Mouse (Mus musculus): ENCODE measurements around the gene Astn2. TPM values are rescaled to one million over a fixed set of nuclear protein-coding genes. Genes with fewer than 3 reads are reported as not detected.

Gene Astn2
- polyA plus RNA-seq, 1 experiment from 2014 or later: 0.24 TPM

GRCm38 (mm10) chr4:65604504-65605150 is 799.8 kb downstream of the Astn2 start, which contains the start of gene Trim32:
Trim32 (plus strand) TSS chr4:65604986.
- H3K4me2 ChIP-seq (ENCODE audit: low read length): peak within 1 kb of the TSS; percentile 81
- no peaks in the 10 kb centered on the region for H3K9me3 ChIP-seq (replicated peaks; ENCODE audit: low read length)
- no peaks in the 10 kb centered on the region for H3K36me3 ChIP-seq (ENCODE audit: insufficient read depth, low read length)
- H3K4me3 ChIP-seq (replicated peaks; ENCODE audit: low read depth, low read length): peak within 1 kb of the TSS; percentile 74
- H3K27me3 ChIP-seq (ENCODE audit: insufficient read depth, low read length): no peaks in the 10 kb centered on the region
- 3% methylated on average over 33 of the region's 33 CpGs for WGBS
- H3K9ac ChIP-seq (ENCODE audit: low read depth, low read length): peak within 1 kb of the TSS; percentile 69
- DNase-seq (ENCODE audit: low spot score): peak; percentile 97
- H3K4me1 ChIP-seq (replicated peaks; ENCODE audit: insufficient read depth, low read length): peaks cover 10% of the 10 kb centered on the region
- no peak within 1 kb of the TSS for H3K27ac ChIP-seq
- peak; percentile 2; the same call in 1 of the 2 replicates for TF ChIP-seq CTCF (IDR thresholded peaks at IDR 0.05; ENCODE audit: low read depth)
- peak; percentile 98 for ATAC-seq (replicated peaks; ENCODE audit: low FRiP score, low read depth)

GRCm38 (mm10) chr4:65594601-65595369 is 809.6 kb downstream of the Astn2 start:
- WGBS: 72% methylated on average over 5 of the region's 5 CpGs
- H3K4me2 ChIP-seq (ENCODE audit: low read length): no peak overlapping the region
- ATAC-seq (replicated peaks; ENCODE audit: low FRiP score, low read depth): no peak
- H3K36me3 ChIP-seq (ENCODE audit: insufficient read depth, low read length): no peaks in the 10 kb centered on the region
- no peak overlapping the region for H3K27ac ChIP-seq
- H3K9ac ChIP-seq (ENCODE audit: low read depth, low read length): no peak overlapping the region
- H3K4me1 ChIP-seq (replicated peaks; ENCODE audit: insufficient read depth, low read length): no peaks in the 10 kb centered on the region
- no peaks in the 10 kb centered on the region for H3K27me3 ChIP-seq (ENCODE audit: insufficient read depth, low read length)
- no peak for TF ChIP-seq CTCF (IDR thresholded peaks at IDR 0.05; ENCODE audit: low read depth)
- no peak for DNase-seq (ENCODE audit: low spot score)
- H3K4me3 ChIP-seq (replicated peaks; ENCODE audit: low read depth, low read length): no peak overlapping the region
- H3K9me3 ChIP-seq (replicated peaks; ENCODE audit: low read length): no peaks in the 10 kb centered on the region

GRCm38 (mm10) chr4:65589780-65590179 is 814.6 kb downstream of the Astn2 start:
- ATAC-seq (replicated peaks; ENCODE audit: low FRiP score, low read depth): peak; percentile 57; the same call in 1 of the 2 replicates
- TF ChIP-seq CTCF (IDR thresholded peaks at IDR 0.05; ENCODE audit: low read depth): peak; percentile 82
- Histone ChIP-seq H3K9me3 (replicated peaks; ENCODE audit: low read length) (no peaks in the 10 kb centered on the region), H3K27me3 (ENCODE audit: insufficient read depth, low read length) (no peaks in the 10 kb centered on the region), H3K27ac (no peak overlapping the region), H3K4me2 (ENCODE audit: low read length) (no peak overlapping the region), H3K36me3 (ENCODE audit: insufficient read depth, low read length) (no peaks in the 10 kb centered on the region), H3K4me1 (replicated peaks; ENCODE audit: insufficient read depth, low read length) (no peaks in the 10 kb centered on the region), H3K9ac (ENCODE audit: low read depth, low read length) (no peak overlapping the region), H3K4me3 (replicated peaks; ENCODE audit: low read depth, low read length) (no peak overlapping the region)
- DNase-seq (ENCODE audit: low spot score): peak; percentile 94

GRCm38 (mm10) chr4:65586947-65587346 is 817.5 kb downstream of the Astn2 start:
- no peak for TF ChIP-seq CTCF (IDR thresholded peaks at IDR 0.05; ENCODE audit: low read depth)
- Histone ChIP-seq H3K9me3 (replicated peaks; ENCODE audit: low read length) (no peaks in the 10 kb centered on the region), H3K27me3 (ENCODE audit: insufficient read depth, low read length) (no peaks in the 10 kb centered on the region), H3K4me1 (replicated peaks; ENCODE audit: insufficient read depth, low read length) (no peaks in the 10 kb centered on the region), H3K9ac (ENCODE audit: low read depth, low read length) (no peak overlapping the region), H3K4me2 (ENCODE audit: low read length) (no peak overlapping the region), H3K4me3 (replicated peaks; ENCODE audit: low read depth, low read length) (no peak overlapping the region), H3K27ac (no peak overlapping the region), H3K36me3 (ENCODE audit: insufficient read depth, low read length) (no peaks in the 10 kb centered on the region)
- no peak for DNase-seq (ENCODE audit: low spot score)
- WGBS: 36% methylated on average over 5 of the region's 5 CpGs
- ATAC-seq (replicated peaks; ENCODE audit: low FRiP score, low read depth): no peak

- peak; percentile 51; the same call in 1 of the 2 replicates for TF ChIP-seq CTCF (IDR thresholded peaks at IDR 0.05; ENCODE audit: low read depth)
- 33% methylated on average over 1 of the region's 1 CpGs for WGBS
- ATAC-seq (replicated peaks; ENCODE audit: low FRiP score, low read depth): no peak
These were observed 824.2 kb downstream of the Astn2 start for GRCm38 (mm10) chr4:65580254-65580653.

GRCm38 (mm10) chr4:65565493-65565892 is 838.9 kb downstream of the Astn2 start:
- Histone ChIP-seq H3K27me3 (ENCODE audit: insufficient read depth, low read length) (no peaks in the 10 kb centered on the region), H3K9me3 (replicated peaks; ENCODE audit: low read length) (no peaks in the 10 kb centered on the region), H3K9ac (ENCODE audit: low read depth, low read length) (no peak overlapping the region), H3K4me1 (replicated peaks; ENCODE audit: insufficient read depth, low read length) (no peaks in the 10 kb centered on the region), H3K4me3 (replicated peaks; ENCODE audit: low read depth, low read length) (no peak overlapping the region), H3K27ac (no peak overlapping the region), H3K4me2 (ENCODE audit: low read length) (no peak overlapping the region), H3K36me3 (ENCODE audit: insufficient read depth, low read length) (no peaks in the 10 kb centered on the region)
- TF ChIP-seq CTCF (IDR thresholded peaks at IDR 0.05; ENCODE audit: low read depth): no peak
- no peak for DNase-seq (ENCODE audit: low spot score)
- WGBS: 74% methylated on average over 4 of the region's 4 CpGs
- ATAC-seq (replicated peaks; ENCODE audit: low FRiP score, low read depth): no peak

More at GRCm38 (mm10) chr4:65580254-65580653, 824.2 kb downstream of the Astn2 start:
- Histone ChIP-seq H3K36me3 (ENCODE audit: insufficient read depth, low read length) (no peaks in the 10 kb centered on the region), H3K4me1 (replicated peaks; ENCODE audit: insufficient read depth, low read length) (no peaks in the 10 kb centered on the region), H3K27me3 (ENCODE audit: insufficient read depth, low read length) (no peaks in the 10 kb centered on the region), H3K9ac (ENCODE audit: low read depth, low read length) (no peak overlapping the region), H3K27ac (no peak overlapping the region), H3K9me3 (replicated peaks; ENCODE audit: low read length) (no peaks in the 10 kb centered on the region), H3K4me2 (ENCODE audit: low read length) (no peak overlapping the region), H3K4me3 (replicated peaks; ENCODE audit: low read depth, low read length) (no peak overlapping the region)
- DNase-seq (ENCODE audit: low spot score): peak; percentile 57

Measured in kidney, postnatal 0 days (tissue).